Mouse (Mus musculus): ENCODE measurements around the gene Zfp839. TPM values are rescaled to one million over a fixed set of nuclear protein-coding genes. Genes with fewer than 3 reads are reported as not detected.

Zfp839 gene
- polyA plus RNA-seq (2015; fragmentation: Illumina TruSeq; extraction: RNeasy Lipid Tissue Mini Kit (QIAGEN cat#74804); ENCODE audit: insufficient read depth, low read depth, low replicate concordance): 3.4 TPM

DNA sequence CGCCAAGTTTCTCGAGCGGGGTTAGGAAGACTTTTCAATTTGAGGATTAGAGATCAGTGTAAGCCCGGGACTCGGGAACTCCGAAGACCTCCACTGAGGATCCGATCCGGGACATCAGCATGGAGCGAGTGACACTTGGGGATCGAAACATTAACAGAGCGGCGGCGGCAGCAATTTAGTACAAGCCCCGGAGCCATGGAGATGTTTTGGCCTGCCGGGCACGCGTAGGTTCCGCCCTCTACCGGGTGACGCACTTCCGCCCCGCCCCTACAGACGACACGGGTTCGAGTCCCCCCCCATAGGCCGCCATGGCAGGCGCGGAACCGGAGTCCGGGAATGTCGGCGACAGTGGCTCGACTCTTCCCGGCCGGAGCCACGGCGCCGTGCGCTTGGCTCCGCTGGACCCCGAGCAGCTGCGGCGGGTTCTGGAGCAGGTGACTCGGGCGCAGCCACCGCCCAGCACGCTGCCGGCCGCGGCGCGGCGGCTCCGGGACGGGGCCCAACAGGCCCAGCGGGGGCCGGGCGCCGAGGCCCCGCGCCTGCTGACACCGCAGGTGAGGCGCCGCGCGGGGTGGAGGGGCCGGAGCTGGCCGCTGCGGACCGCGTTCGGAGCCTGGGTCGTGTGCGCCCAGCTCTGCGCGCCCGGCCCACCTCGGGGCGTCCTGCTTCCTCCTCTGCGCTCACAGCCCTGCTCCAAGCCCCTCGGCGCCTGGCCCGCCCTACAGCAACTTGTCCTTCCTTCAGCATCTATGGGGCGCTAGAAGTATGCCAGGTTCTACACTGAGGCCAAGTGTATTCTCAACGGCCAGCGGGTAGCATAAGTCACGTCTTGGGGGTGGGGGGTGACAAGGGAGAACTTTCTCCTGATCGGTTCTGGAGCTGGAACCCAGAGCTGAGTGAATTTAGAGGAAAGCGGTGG, at the start of gene Zfp839:
Gene Zfp839, plus strand, starts transcription at position 244 of the 919 bp plus-strand sequence.

DNA sequence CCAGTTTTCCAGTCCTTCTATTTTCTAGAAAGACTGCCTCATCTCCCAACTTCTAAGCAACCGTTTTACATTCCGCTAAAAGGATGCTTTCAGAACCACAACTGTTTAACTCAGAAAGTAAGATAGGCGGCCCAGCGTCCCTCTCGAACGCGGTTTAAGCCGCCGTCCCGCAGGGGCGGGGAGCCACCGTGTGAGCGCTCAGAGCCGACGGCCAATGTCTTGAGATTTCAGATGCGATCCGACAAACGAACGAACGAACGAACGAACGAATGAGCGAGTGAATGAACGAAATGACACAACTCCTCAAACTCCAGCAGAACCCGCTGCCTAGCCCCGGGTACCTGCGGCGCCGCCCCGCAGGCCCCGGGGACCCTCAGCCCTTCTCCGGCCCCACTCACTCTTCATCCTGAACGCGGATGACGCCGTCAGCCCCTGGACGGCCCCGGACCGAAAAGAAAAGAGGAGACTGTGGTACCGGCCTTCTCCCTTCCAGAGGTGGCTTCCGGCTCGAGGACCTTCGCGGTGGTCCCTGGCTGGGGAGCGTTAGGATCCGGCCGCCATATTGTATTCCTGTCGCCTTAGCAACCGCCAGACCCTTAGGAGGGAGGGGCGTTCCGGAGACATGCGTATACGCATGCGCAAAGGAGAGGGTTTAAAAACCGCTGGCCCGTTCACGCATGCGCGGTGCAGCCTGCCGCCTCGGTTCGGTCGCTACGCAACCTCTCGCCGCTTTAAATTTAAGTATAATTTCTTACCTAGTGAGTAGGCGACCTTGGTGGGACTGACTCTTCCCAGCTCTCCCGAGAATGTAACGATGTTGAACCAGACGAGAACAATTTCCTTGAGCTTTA, 9.5 kb upstream of the Zfp839 start, which contains the start of gene Mok:
Gene Mok, minus strand, starts transcription at position 592 of the 851 bp plus-strand sequence.

DNA sequence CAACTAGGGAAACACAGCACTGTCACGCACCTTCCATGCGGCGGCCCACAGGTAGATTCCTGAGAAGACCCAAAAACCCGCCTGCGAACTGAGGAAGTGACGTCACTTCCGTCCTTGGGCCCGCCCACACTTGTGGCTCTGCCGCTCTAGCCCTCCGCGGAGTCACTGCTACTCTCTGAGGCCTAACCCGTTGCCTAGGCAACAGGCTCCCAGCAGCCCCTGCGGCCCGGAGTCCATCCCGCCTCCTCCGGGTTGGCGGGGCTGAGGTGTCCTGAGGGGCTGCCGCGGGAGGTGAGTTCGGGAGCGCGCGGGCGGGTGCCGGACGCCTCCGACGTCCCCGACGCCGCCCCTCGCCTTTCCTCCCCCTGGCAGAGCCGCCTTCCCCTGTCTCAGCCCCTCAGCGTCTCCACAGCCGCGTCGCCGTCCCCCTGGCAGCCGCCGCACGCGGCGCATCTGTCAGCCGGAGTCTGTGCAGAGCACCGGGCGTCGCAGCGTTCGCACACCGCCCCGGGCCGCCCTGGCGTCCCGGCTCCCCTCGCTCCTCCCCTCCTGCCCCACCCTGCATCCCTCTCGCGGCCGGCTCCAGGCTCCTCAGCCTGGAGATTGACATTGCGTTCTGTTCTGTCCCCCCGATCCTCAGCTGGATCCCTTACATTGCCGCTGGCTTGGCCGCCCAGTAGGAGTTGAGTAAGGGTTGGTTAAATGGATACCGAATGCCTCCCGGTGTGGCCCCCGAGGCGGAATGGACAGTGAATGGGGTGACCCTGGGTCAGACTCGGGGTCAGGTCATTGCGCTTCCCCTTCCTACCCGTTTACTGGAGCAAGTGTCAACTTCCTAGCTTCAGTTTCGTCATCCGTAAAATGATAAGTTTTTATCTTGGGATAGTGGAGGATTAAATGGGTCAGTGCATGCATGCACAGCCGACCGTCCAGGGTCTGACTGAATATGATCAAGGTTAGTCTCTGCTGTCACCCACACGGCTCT, 39.3 kb downstream of the Zfp839 start, which contains the start of the genes Cinp and Tecpr2:
Gene Cinp, minus strand, starts transcription at position 110 of the 985 bp plus-strand sequence.
Gene Tecpr2, plus strand, starts transcription at position 229 of the 985 bp plus-strand sequence.

Other genes starting within 250 kb of the Zfp839 start
- 35.8 TPM for gene Dync1h1, start 248.8 kb upstream of the Zfp839 start, polyA plus RNA-seq (2015; fragmentation: Illumina TruSeq; extraction: RNeasy Lipid Tissue Mini Kit (QIAGEN cat#74804); ENCODE audit: insufficient read depth, low read depth, low replicate concordance)
- gene 1700001K19Rik, start 167.6 kb upstream of the Zfp839 start, polyA plus RNA-seq (2015; fragmentation: Illumina TruSeq; extraction: RNeasy Lipid Tissue Mini Kit (QIAGEN cat#74804); ENCODE audit: insufficient read depth, low read depth, low replicate concordance): not detected
- 49.1 TPM for gene Hsp90aa1, start 147.5 kb upstream of the Zfp839 start, polyA plus RNA-seq (2015; fragmentation: Illumina TruSeq; extraction: RNeasy Lipid Tissue Mini Kit (QIAGEN cat#74804); ENCODE audit: insufficient read depth, low read depth, low replicate concordance)
- gene Wdr20, start 112.3 kb upstream of the Zfp839 start, polyA plus RNA-seq (2015; fragmentation: Illumina TruSeq; extraction: RNeasy Lipid Tissue Mini Kit (QIAGEN cat#74804); ENCODE audit: insufficient read depth, low read depth, low replicate concordance): 8.1 TPM
- 1.4 TPM for gene Mok, start 9.3 kb upstream of the Zfp839 start, polyA plus RNA-seq (2015; fragmentation: Illumina TruSeq; extraction: RNeasy Lipid Tissue Mini Kit (QIAGEN cat#74804); ENCODE audit: insufficient read depth, low read depth, low replicate concordance)
- 9.1 TPM for gene Cinp, start 38.9 kb downstream of the Zfp839 start, polyA plus RNA-seq (2015; fragmentation: Illumina TruSeq; extraction: RNeasy Lipid Tissue Mini Kit (QIAGEN cat#74804); ENCODE audit: insufficient read depth, low read depth, low replicate concordance)
- gene Tecpr2, start 39.0 kb downstream of the Zfp839 start, polyA plus RNA-seq (2015; fragmentation: Illumina TruSeq; extraction: RNeasy Lipid Tissue Mini Kit (QIAGEN cat#74804); ENCODE audit: insufficient read depth, low read depth, low replicate concordance): 2.6 TPM
- gene Ankrd9, start 128.8 kb downstream of the Zfp839 start, polyA plus RNA-seq (2015; fragmentation: Illumina TruSeq; extraction: RNeasy Lipid Tissue Mini Kit (QIAGEN cat#74804); ENCODE audit: insufficient read depth, low read depth, low replicate concordance): 1.6 TPM
- 3.4 TPM for gene Rcor1, start 189.1 kb downstream of the Zfp839 start, polyA plus RNA-seq (2015; fragmentation: Illumina TruSeq; extraction: RNeasy Lipid Tissue Mini Kit (QIAGEN cat#74804); ENCODE audit: insufficient read depth, low read depth, low replicate concordance)

Data from pancreas, adult 10 weeks (tissue).